Comparison of ENCODE assay signal across 8 mouse cellular contexts in the genomic region with DNA sequence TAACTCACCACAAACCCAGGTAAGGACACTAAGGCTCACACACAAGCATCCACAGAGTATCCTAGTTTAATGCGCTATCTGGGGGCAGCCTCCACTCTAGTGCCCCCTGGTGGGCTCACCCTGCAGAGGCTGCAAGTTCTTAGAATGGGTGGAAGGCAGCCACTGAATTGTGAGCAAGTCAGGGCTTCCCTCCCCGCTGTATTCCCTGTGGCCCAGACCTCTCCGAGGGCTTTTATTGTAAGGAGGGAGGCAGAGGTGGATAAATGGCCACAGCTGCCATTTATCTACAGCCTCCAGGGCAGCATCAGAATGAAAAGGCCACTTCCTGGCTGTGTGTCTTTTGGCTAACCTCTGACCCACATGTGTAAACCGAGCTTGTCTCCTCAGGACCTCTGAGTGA. TPM values are rescaled to one million over a fixed set of nuclear protein-coding genes. Genes with fewer than 3 reads are reported as not detected.
DNase-seq lines count a peak whose midpoint lies in the region; ATAC-seq and TF ChIP-seq lines count a peak whose summit lies in the region.
"Had no signal": no experiment of that assay in that cellular context is flagged by ENCODE, and none has a peak within 500 bp of the region (broad histone marks: within the 10 kb centered on the region; RNA-seq: fewer than 3 reads in every experiment).

No protein-coding gene starts in this region.

- WGBS in kidney, embryonic 16.5 days, result 9% methylated on average over 4 of the region's 4 CpGs
- WGBS in kidney, embryonic 14.5 days, result 10% methylated on average over 4 of the region's 4 CpGs

- H3K4me1 ChIP-seq in kidney, embryonic 16.5 days (ENCODE audit: insufficient read depth, low read length), result peaks cover 4% of the 10 kb centered on the region; the same call in 1 of the 2 replicates
- no peaks in the 10 kb centered on the region for H3K4me1 ChIP-seq in kidney, embryonic 14.5 days (ENCODE audit: control insufficient read depth, insufficient read depth, low read length)

- no peaks in the 10 kb centered on the region for H3K79me2 ChIP-seq in C2C12 (ENCODE audit: control insufficient read depth, insufficient read depth)

- H3K79me3 ChIP-seq in C2C12 (ENCODE audit: low read depth), result no peaks in the 10 kb centered on the region

- H3K9me3 ChIP-seq in kidney, embryonic 16.5 days (ENCODE audit: low read length), result no peaks in the 10 kb centered on the region
- no peaks in the 10 kb centered on the region; the same call in 1 of the 2 replicates for H3K9me3 ChIP-seq in kidney, embryonic 14.5 days (ENCODE audit: control insufficient read depth, low read length)
- H3K9me3 ChIP-seq: heart, embryonic 15.5 days had no signal

- peak; percentile 49 for TF ChIP-seq CTCF in C2C12 (IDR thresholded peaks at IDR 0.05; ENCODE audit: control insufficient read depth, insufficient read depth, insufficient read length)

- ATAC-seq in kidney, embryonic 16.5 days (ENCODE audit: low FRiP score, low TSS enrichment), result 0 out of 2 replicates have a peak, but pooled peaks have one; percentile 24
- ATAC-seq in kidney, embryonic 14.5 days (ENCODE audit: low FRiP score, low TSS enrichment), result no peak

- no peaks in the 10 kb centered on the region for H3K36me3 ChIP-seq in kidney, embryonic 16.5 days (ENCODE audit: insufficient read depth, low read length)
- no peaks in the 10 kb centered on the region for H3K36me3 ChIP-seq in kidney, embryonic 14.5 days (ENCODE audit: control insufficient read depth, insufficient read depth, low read length)
- no peaks in the 10 kb centered on the region for H3K36me3 ChIP-seq in C2C12 (ENCODE audit: control insufficient read depth, insufficient read depth)
- H3K36me3 ChIP-seq: heart, embryonic 15.5 days had no signal

- H3ac ChIP-seq in C2C12 (ENCODE audit: control insufficient read depth, insufficient read length, low read depth), result no peak overlapping the region

- no peak overlapping the region for H3K27ac ChIP-seq in kidney, embryonic 16.5 days (ENCODE audit: low read length)
- H3K27ac ChIP-seq in kidney, embryonic 14.5 days (ENCODE audit: low read depth, low read length), result no peak overlapping the region
- H3K27ac ChIP-seq: heart, embryonic 15.5 days had no signal

- no peak overlapping the region for H3K4me3 ChIP-seq in kidney, embryonic 16.5 days (ENCODE audit: low read length)
- H3K4me3 ChIP-seq in kidney, embryonic 14.5 days (ENCODE audit: low read length), result no peak overlapping the region
- no peak overlapping the region for H3K4me3 ChIP-seq in C2C12 (ENCODE audit: insufficient read depth, poor library complexity, severe bottlenecking)
- H3K4me3 ChIP-seq: heart, embryonic 15.5 days had no signal

- no peak overlapping the region for H3K9ac ChIP-seq in kidney, embryonic 16.5 days (replicated peaks; ENCODE audit: low read length)
- H3K9ac ChIP-seq in kidney, embryonic 14.5 days (ENCODE audit: low read depth, low read length), result no peak overlapping the region
- H3K9ac ChIP-seq: heart, embryonic 15.5 days had no signal

- H3K27me3 ChIP-seq in kidney, embryonic 16.5 days (ENCODE audit: insufficient read depth, low read length), result no peaks in the 10 kb centered on the region
- H3K27me3 ChIP-seq in kidney, embryonic 14.5 days (ENCODE audit: control insufficient read depth, insufficient read depth, low read length), result no peaks in the 10 kb centered on the region
- no peaks in the 10 kb centered on the region for H3K27me3 ChIP-seq in C2C12 (ENCODE audit: control insufficient read depth, insufficient read depth, insufficient read length)

- H3K4me2 ChIP-seq in kidney, embryonic 16.5 days (replicated peaks; ENCODE audit: low read depth, low read length), result no peak overlapping the region
- H3K4me2 ChIP-seq in kidney, embryonic 14.5 days (replicated peaks; ENCODE audit: low read depth, low read length), result no peak overlapping the region
- H3K4me2 ChIP-seq: heart, embryonic 15.5 days had no signal

- peak; percentile 42 for DNase-seq in ES-CJ7 (ENCODE audit: low read depth, low spot score)
- peak; percentile 42 for DNase-seq in embryo, embryonic 10 days (ENCODE audit: low spot score)
- DNase-seq in natural killer cell, adult 2 months (ENCODE audit: low spot score in 2 of 2), result peak; percentile 26 to 41
- no peak for DNase-seq in layer of hippocampus, adult 18-20 months (ENCODE audit: low spot score in 2 of 2)

TF ChIP-seq in C2C12, 6 proteins besides CTCF, POLR2A, EP300 and RAD21:
- TF ChIP-seq CEBPB (IDR thresholded peaks at IDR 0.05; ENCODE audit: low read depth) (no peak), USF1 (IDR thresholded peaks at IDR 0.05; ENCODE audit: low read depth) (no peak), MYOD1 (IDR thresholded peaks at IDR 0.05; ENCODE audit: control insufficient read depth, insufficient read length, low read depth) (peak; percentile 64), FOSL1 (IDR thresholded peaks at IDR 0.05; ENCODE audit: insufficient read depth, low read length, poor library complexity, severe bottlenecking) (no peak), MYOG (IDR thresholded peaks at IDR 0.05; ENCODE audit: control insufficient read depth, extremely low read depth, insufficient read length) (no peak), MAX (IDR thresholded peaks at IDR 0.05) (no peak)

RNA-seq across cellular contexts. Expression of a gene that starts 33.6 kb away (rescaled TPM):
- 21.0 and 21.9 TPM in 2 replicates for polyA plus RNA-seq in kidney, embryonic 16.5 days (2015; fragmentation: Nextera tagmentation; extraction: Ambion mirVana)
- 12.9 and 20.9 TPM in 2 replicates for polyA plus RNA-seq in kidney, embryonic 14.5 days (2014; fragmentation: Nextera tagmentation; extraction: Ambion mirVana)
- 16.2 TPM for polyA plus RNA-seq in C2C12 (2012; fragmentation: generic; extraction: Trizol)
- total RNA-seq in layer of hippocampus, adult 18-20 months (2021), result 100 to 1,000 TPM; 145 to 182 TPM

Comparison
In these comparisons a context has a peak if more than half of its experiments do, and no peak if none do; other contexts are left out.
1. DNase-seq: peak in ES-CJ7 (single experiment), embryo, embryonic 10 days (single experiment) and natural killer cell, adult 2 months (2 of 2); none in layer of hippocampus, adult 18-20 months (0 of 2).